Mouse (Mus musculus) T-helper 1 cell (primary cell): ENCODE measurements around the gene Cacng8.

Source experiments
- in situ Hi-C: fragments of 300-600 bp; cut with MboI, MseI; formaldehyde crosslinking; loops from one replicate; pipeline ENCODE4 v1.15.1; 2025; ENCODE audit warnings: high pct_unique_total_duplicates

Gene Cacng8

DNA sequence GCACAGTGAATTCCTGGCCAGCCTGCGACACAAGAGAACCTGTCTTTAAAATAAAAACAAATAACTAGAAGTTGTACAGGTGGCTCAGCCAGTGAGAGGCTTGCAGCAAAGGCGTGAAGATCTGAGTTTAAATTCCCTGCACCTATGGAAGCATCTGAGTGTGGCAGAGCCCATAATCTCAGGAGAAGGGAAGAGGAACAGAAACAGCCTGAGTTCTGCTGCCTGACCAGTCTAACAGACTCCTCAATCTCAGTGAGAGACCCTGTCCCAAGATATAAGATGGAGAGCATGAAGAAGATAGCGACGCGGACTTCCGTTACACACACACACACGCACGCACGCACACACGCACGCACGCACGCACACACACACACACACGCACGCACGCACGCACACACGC is 2.7 kb upstream of the Cacng8 start:
- in situ Hi-C loops: no loop called here

DNA sequence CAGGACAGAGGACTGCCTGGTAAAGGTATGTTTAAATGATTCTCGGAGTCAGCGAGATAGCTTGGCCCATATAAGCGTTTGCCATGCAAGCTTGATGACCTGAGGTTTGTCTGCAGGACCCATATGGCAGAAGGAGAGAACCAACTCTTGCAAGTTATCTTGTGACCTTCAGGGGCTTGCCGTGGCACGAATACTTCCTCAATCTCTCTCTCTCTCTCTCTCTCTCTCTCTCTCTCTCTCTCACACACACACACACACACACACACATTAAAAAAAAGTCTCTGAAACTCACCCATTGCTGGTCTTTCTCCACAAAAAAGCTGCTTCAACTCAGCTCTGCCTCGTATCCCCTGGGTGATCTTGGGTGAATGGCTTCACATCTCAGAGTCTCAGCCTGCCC is 1.6 kb upstream of the Cacng8 start:
- in situ Hi-C loops: no loop called here

DNA sequence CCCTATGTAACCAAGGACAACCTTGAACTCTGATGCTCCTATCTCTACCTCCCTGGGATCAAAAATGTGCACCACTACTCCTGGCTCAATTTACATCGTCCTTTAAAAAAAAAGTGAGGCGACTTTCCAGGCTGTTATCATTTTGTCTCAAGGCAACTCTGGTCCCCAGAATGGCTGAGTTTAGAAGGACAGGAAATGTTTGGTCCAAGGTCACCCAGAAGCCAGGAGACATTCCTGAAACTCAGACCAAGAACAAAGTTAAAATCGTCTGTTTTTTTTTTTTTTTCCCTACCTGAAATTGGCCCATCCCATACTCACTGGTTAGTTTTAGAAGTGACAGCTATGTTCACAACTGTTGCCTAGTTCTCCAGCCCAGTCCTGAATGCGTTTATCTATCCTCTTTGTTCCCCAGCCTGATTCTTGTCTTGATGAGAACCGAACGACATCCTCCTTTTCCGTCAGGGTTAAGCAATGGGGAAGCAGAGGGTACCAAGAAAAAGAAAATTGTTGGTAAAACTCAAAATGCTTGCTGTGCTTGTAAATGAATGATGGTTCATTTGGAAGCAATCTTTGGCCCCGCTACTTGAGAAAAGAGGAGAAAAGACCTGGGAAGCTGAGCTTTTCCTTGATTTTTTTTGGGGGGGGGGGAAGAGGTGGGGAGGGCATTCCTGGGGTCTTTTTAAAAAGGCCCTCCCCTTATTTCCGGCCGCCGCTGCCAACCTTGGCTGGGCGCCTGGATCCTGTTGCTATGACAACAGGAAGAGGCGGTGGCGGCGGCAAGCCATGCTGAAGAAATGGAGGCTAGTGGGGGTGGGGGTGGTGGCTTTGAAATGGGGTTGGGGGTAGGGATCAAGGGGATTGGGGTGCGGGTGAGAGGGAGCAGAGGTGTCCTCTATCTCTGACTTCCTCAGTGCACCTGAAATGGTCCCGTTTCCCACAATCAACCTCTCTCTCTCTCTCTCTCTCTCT is 755 bp upstream of the Cacng8 start:
- in situ Hi-C loops: no loop called here

DNA sequence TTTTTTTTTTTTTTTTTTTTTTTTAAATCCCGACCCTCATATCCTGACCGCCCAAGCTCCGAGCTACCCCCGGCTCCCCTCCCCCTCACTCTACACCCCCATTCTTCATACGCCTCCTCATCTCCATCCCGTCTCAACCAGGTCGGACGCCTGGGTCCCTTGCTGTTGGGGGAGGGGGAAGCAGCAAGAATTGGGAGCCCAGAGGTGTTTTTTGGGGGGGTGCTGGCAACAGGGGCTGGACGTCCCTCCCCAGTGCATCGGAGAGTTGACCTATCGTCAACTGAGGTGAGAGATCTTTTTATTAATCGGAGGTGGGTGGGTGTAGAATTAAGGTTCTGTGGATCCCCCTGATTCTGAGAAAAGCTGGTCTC is 583 bp downstream of the Cacng8 start:
- in situ Hi-C loops: no loop called here

DNA sequence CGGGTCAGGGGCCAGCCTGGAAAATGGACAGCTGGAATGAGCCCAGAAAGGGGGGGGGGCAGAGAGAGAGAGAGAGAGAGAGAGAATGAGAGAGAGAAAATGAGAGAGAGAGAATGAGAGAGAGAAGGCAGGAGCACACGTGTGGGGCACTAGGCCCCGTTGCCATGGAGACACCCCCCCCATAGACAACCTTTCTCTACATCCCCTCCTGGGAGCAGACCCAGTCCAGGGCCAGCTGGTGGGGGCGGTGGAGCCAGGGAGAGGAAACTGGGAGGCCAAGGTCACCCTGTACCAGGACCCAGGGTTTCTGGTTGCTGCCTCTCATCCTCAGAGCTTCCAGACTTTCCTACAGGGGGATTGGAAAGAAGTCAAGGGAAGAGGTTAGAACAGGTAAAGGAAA is 1.3 kb downstream of the Cacng8 start:
- in situ Hi-C loops: no loop called here

DNA sequence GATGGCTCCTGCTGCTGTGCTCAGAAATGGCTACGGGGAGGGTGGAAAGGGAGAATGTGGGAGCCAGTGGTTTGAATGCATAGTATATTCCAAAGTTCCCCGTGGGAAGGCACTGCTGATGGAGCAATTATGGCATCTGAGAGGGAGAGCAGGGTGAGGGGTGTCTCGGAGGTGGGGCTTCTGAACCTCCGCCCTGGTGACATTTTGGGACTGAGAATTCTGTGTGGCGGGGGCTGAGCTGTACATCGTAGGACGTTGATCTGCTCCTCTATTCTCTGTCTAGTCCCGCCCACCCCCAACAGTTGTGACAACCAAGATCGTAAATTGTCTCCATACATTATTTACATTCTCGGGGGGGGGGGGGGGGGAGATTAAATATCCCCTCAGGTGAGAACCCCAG is 6.9 kb downstream of the Cacng8 start:
- in situ Hi-C loops: loop anchor here (5.0 kb wide), 1 partner anchor 90 kb away; no protein-coding TSS in a partner anchor

DNA sequence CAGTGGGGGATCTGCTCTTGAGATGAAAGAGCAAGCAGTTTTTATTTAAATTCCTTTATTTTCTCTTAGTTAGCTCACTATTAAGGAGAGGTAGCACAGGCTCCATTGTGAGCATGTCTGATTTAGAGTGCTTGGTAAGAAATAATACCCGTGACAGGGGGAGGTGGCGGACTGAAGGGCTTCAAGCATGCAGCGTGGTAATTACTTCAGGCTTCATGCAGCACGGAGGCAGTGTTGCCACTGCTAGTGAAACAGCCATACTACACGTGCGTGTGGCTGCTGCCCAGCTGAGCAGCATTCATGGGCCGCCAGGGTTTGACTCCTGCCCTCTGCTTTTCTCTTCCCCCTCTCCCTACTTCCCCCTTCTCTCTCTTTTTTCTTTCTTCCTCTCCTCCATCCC is 7.3 kb downstream of the Cacng8 start:
- in situ Hi-C loops: loop anchor here (5.0 kb wide), 1 partner anchor 90 kb away; no protein-coding TSS in a partner anchor

DNA sequence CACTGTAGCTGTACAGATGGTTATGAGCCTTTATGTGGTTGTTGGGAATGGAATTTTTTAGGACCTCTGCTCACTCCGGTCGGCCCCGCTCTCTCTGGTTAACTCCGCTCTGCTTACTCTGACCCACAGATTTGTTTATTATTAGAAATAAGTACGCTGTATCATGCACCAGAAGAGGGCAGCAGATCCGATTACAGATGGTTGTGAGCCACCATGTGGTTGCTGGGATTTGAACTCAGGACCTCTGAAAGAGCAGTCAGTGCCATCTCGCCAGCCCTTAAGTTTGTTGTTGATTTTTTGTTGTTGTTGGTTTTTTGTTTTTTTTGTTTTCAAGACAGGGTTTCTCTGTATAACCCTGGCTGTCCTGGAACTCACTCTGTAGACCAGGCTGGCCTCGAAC is 7.9 kb downstream of the Cacng8 start:
- in situ Hi-C loops: loop anchor here (5.0 kb wide), 1 partner anchor 91 kb away; no protein-coding TSS in a partner anchor

DNA sequence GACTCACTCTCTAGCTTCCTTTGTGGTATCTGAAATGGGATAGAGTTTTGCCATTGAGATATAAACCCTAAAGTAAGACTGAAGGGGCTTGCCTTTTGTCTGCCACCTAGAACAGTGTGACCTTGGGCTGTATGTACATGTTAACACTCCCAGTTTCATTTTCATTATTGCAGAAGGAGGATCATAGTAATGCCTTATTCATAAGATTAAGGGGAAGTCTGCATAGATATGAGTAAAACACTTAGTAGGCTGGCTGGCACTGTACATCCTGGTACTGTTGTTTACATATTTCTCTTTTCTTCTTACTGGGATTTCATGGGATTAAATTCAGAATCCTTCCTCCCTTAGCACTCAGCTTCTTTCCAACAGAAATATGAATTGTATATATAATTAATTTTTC is 9.5 kb downstream of the Cacng8 start:
- in situ Hi-C loops: loop anchor here (5.0 kb wide), 1 partner anchor 93 kb away; no protein-coding TSS in a partner anchor

DNA sequence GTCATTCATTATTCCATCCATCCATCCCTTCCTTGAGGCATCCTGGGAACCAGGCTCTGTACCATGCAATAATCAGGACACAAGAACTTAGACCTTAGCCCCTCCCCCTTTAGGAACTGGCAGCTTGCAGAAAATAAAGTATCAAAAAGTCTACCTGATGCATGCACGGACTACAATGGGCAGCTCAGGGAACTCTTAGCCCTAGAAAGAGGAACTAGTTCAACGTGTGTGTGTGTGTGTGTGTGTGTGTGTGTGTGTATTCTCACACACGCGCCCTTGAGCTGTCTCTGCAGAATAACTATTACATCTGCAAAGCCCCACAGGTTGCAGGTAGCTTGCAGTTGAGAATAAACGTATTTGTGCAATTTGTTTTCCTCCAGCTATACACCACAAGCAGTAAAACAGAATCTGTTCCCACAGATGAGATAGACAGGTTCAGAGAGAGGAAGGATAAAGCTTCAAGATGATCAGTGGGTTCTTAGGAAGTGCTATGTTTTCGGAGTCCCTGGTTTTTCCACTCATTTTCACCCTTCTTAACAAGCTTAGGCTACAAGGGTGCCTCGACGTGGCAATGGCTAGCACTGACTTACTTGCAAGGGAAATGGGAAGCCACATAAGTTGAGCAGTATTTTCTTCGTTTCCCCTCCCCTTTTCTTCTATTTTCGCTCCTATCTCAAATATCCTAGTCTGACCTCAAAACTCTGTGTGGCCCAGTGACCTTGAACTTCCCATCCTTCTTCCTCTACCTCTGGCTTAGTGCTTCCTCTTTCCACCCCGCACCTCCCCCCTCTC is 19.4 kb downstream of the Cacng8 start:
- in situ Hi-C loops: no loop called here

DNA sequence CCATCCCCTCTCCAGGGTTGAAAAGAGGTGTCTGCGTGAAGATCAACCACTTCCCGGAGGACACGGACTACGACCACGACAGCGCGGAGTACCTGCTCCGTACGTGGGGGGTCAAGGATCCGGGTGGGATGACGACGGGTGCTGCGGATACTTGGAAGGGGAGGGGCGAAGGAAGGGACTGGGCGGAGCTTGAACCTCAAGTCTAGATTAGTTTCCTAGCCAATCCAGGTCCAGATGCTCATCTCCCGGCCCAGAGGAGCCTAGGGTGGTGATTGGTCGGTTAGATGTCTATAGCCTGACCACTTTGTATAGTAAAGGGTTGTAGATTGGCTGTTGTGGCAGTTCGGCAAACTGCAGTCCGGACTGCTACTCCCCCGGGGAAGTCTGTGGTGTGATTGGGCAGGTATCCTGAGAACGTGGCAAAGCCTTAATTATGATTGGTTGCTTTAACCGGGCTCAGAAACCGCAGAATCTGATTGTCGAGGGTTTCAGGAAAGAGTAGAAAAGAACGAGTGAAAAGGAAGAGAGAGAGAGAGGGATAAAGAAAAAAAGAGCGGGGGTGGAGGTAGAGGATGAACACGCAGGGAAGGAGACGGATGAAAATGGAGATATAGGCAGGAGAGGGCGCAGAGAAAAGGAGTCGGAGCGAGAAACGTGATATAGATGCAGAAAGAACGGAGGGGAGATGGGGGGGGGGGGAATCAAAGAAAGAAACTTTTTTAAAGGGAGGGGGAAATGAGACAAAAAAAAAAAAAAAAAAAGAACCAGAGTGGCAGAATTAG is 20.9 kb downstream of the Cacng8 start:
- in situ Hi-C loops: no loop called here

DNA sequence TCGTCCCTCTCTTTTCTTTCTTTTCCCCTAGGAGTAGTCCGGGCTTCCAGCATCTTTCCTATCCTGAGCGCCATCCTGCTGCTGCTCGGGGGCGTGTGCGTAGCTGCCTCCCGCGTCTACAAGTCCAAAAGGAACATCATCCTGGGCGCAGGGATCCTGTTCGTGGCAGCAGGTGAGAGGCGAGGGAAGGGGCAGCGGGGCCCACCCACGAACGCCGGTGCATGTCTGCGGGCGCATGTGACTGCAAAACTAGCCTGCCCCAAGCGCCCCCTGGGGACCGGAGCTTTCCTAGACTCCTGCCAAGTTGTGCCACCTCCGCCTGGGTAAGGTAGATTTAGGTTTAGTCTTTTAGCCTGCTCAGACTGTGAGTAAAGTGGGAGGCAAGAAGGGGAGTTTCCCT is 21.6 kb downstream of the Cacng8 start:
- in situ Hi-C loops: no loop called here

DNA sequence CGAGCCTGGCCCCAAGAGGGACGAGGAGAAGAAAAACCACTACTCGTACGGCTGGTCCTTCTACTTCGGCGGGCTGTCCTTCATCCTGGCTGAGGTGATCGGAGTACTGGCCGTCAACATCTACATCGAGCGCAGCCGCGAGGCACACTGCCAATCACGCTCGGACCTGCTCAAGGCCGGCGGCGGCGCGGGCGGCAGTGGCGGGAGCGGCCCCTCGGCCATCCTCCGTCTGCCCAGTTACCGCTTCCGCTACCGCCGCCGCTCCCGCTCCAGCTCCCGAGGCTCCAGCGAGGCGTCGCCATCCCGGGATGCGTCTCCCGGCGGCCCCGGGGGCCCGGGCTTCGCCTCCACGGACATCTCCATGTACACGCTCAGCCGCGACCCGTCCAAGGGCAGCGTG is 24.4 kb downstream of the Cacng8 start:
- in situ Hi-C loops: no loop called here

DNA sequence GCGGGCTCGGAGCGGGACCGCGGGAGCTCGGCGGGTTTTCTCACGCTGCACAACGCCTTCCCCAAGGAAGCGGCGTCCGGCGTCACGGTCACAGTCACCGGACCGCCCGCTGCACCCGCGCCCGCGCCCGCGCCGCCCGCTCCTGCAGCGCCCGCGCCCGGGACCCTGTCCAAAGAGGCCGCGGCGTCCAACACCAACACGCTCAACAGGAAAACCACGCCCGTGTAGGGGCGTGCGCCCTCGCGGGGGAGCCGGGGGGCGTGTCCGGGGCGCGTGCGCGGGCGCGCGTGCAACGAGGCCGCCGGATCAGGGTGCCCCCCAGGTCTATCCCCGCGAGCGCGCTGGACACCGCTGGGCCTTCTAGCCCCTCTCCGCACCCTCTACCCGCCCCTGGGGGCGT is 24.9 kb downstream of the Cacng8 start:
- in situ Hi-C loops: no loop called here

DNA sequence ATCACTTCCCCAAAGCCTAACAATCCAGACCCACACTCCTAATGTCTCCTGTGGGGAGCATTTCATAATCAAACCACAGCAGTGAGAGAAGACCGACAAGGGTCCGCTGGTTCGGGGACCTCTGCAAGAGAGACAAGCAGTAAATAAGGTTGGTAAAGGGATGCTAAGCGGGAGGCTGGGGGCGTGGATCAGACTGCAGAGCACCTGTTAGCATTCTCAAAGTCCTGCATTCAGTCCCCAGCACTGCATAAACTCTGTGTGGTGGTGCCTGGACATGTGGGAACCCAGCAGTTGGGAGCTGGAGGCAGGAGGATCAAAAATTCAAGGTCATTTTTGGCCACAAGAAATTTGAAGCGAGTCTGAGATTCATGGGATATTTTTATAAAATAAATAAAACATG is 29.5 kb downstream of the Cacng8 start:
- in situ Hi-C loops: no loop called here

DNA sequence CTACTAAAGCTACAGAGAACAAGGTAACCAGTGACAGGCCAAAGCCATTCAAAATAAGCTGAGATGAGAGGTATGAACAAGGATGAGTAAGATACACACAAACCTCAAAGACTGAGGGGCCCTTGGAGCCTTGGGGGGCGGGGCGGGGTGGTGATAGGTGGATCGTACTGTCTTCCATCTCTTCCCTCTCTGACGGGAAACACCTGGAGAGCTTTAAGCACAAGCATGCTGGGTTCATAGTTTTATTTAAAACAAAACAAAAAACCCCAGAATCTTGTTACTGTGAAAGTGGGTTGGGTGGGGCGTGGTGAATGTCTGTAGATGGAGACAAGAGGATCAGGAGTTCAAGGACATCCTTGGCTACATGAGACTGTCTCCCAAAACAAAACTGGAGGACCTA is 30.0 kb downstream of the Cacng8 start:
- in situ Hi-C loops: no loop called here

DNA sequence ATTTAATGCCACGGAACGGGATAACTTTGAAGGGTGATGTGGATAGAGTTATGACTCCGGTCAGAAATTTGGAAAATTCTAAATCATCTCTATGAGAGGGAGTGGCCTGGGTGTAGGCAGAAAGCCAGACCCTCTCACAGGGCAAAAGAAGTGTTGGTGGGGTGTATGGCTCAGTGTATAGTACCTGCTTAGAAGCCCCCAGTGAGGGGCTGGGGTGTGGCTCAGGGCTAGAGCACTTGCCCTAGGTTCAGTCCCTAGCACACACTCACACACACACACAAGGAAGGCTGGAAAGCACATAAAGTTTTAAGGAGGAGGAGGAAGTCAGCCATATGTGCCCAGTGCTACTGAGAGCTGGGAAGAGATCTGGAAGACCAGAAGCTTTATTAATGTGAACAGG is 30.8 kb downstream of the Cacng8 start:
- in situ Hi-C loops: no loop called here

DNA sequence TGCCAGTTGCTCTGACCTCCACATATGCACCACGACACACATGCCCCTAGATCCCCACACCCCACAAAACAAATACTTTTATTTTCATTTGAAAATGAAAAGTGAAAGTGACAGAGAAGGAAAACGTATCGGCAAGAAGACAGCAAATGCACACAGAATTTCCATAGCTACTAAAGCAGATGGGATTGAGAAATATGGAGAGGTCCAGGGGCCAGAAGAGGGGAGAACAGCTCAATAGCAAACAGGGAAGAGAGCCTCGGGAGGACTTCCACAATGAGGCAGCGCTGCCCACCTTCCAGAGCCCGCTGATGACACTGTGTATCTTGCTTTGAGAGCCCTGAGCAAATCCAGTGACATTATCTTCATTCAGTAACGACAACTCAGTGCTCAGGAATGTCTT is 31.6 kb downstream of the Cacng8 start:
- in situ Hi-C loops: no loop called here

DNA sequence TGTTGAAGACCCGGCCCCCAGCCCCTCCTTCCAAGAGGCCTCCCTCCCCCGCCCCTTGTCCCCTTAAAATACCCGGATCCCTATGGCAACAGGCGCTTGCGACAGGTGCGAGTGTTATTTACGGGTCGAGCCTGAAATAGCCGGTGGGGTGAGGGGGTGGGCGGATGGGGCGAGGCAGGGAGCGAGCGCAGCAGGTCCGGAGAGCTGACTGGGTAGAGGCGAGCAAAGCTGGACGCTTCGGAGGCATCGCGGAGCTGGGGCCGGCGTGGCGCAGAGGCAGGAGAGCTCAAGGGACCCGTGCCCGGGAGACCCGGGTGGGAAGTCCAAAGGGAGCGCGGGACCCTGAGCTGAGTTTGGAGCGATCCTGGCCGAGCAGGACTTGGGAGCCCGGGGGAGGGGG is 32.9 kb downstream of the Cacng8 start:
- in situ Hi-C loops: no loop called here

DNA sequence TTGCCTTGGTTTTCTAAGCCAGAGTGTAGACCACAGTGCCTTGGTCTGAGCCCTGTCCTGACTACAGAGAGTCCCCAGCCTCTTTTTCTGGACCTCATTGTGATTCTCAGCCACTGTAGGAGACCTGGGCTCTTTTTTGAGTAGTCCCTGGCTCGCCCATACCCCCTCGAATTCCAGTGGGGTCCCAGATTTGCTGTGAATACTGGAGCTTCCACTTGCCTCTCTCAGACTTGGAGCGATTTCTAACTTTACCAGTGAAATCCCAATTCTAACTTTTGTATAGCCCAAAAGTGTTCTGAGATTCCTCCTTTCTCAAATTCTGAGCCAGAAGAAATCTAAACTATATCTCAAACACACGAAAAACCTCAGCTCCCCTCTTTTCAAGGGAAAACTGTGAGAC is 33.4 kb downstream of the Cacng8 start, which contains the start of gene Cacng6:
Cacng6 (plus strand) TSS at position 301 of the 400 bp plus-strand sequence.
- in situ Hi-C loops: no loop called here

DNA sequence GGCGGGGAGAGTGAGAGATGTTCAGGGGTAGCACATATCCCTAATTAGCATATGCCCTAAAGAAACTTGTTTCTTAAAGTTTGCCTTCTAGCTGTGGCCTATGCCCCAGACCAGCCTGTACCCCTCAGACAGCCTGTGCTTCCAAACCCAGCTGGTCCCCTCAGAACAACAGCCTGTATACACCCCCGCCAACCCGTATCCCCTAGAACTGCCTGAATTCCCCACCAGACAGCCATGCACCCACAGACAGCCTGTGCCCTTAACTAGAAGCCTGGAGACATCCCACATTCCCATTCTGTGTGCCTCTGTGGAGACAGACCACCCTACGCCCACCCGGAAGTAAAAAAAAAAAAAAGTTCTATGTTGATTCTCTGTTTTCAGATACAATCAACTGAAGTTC is 34.7 kb downstream of the Cacng8 start:
- in situ Hi-C loops: no loop called here

DNA sequence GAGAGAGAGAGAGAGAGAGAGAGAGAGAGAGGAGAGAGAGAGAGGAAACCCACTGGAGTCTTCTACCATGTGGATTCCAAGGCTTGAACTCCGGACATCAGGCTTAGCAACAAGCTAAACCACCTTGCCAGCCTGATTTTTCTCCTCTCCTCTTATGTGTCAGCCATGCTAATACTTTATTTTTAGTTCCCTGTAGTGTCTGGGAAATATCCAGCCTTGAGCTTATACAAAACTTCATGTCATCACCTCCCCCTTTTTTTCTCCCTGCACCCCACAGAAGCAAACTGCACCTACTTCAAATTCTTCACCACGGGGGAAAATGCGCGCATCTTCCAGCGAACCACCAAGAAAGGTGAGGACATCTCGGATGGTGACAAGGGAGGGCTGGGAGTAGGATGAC is 39.7 kb downstream of the Cacng8 start:
- in situ Hi-C loops: no loop called here
